Mouse (Mus musculus): ENCODE measurements around the gene Nkx2-1.

Gene Nkx2-1

GRCm38 (mm10) chr12:56521106-56521840, 15.4 kb downstream of the Nkx2-1 start:
- no peak for DNase-seq

- DNase-seq: no peak
These were observed 16.2 kb downstream of the Nkx2-1 start for GRCm38 (mm10) chr12:56520396-56521105.

- DNase-seq: no peak
These were observed 16.9 kb downstream of the Nkx2-1 start for GRCm38 (mm10) chr12:56519738-56520191.

- DNase-seq: no peak
These were observed 17.5 kb downstream of the Nkx2-1 start for GRCm38 (mm10) chr12:56519071-56519737.

GRCm38 (mm10) chr12:56518221-56518620, 18.5 kb downstream of the Nkx2-1 start:
- no peak for DNase-seq

GRCm38 (mm10) chr12:56514831-56515230, 21.9 kb downstream of the Nkx2-1 start:
- DNase-seq: no peak

GRCm38 (mm10) chr12:56508413-56508812, 28.3 kb downstream of the Nkx2-1 start:
- no peak for DNase-seq

- DNase-seq: no peak
These were observed 49.7 kb downstream of the Nkx2-1 start for GRCm38 (mm10) chr12:56487046-56487445.

GRCm38 (mm10) chr12:56482606-56483005, 54.1 kb downstream of the Nkx2-1 start:
- no peak for DNase-seq

Measured in cerebellum, adult 11-12 months (tissue).